In genomic region chr7:39487854-39488205, GRCm38 (mm10) we compare ENCODE assay signal across 8 mouse cellular contexts. TPM values are rescaled to one million over a fixed set of nuclear protein-coding genes. Genes with fewer than 3 reads are reported as not detected.
DNase-seq lines count a peak whose midpoint lies in the region; ATAC-seq and TF ChIP-seq lines count a peak whose summit lies in the region.

No protein-coding gene starts in this region.

- H3K36me3 ChIP-seq in lung, embryonic 14.5 days (ENCODE audit: insufficient read depth), result no peaks in the 10 kb centered on the region
- no peaks in the 10 kb centered on the region for H3K36me3 ChIP-seq in forebrain, embryonic 13.5 days (ENCODE audit: poor library complexity, severe bottlenecking)
- no peaks in the 10 kb centered on the region for H3K36me3 ChIP-seq in limb, embryonic 13.5 days
- H3K36me3 ChIP-seq in small intestine, adult 2 months (ENCODE audit: control insufficient read depth, insufficient read depth, low read length), result no peaks in the 10 kb centered on the region

- H3K9me3 ChIP-seq in lung, embryonic 14.5 days (ENCODE audit: low read depth, low read length), result no peaks in the 10 kb centered on the region
- H3K9me3 ChIP-seq in forebrain, embryonic 13.5 days (replicated peaks), result no peaks in the 10 kb centered on the region
- no peaks in the 10 kb centered on the region for H3K9me3 ChIP-seq in limb, embryonic 13.5 days

- H3K4me3 ChIP-seq in lung, embryonic 14.5 days (ENCODE audit: low read depth, low read length), result peak overlapping the region; percentile 43
- H3K4me3 ChIP-seq in forebrain, embryonic 13.5 days, result peak overlapping the region; percentile 58
- peak overlapping the region; percentile 60 for H3K4me3 ChIP-seq in limb, embryonic 13.5 days
- peak overlapping the region; percentile 58 for H3K4me3 ChIP-seq in small intestine, adult 2 months (ENCODE audit: low read depth, low read length)

- whole genome bisulfite sequencing in lung, embryonic 14.5 days, result 47% methylated on average over 9 of the region's 9 CpGs
- 47% methylated on average over 9 of the region's 9 CpGs for WGBS in forebrain, embryonic 13.5 days
- WGBS in limb, embryonic 13.5 days, result 35% methylated on average over 9 of the region's 9 CpGs
- 45% methylated on average over 9 of the region's 9 CpGs for WGBS in small intestine, adult 2 months

- peak overlapping the region; percentile 63 for H3K4me2 ChIP-seq in lung, embryonic 14.5 days
- peak overlapping the region; percentile 67 for H3K4me2 ChIP-seq in forebrain, embryonic 13.5 days
- peak overlapping the region; percentile 69 for H3K4me2 ChIP-seq in limb, embryonic 13.5 days (replicated peaks)

- no peaks in the 10 kb centered on the region for H3K27me3 ChIP-seq in lung, embryonic 14.5 days (ENCODE audit: insufficient read depth, low read length)
- H3K27me3 ChIP-seq in forebrain, embryonic 13.5 days, result no peaks in the 10 kb centered on the region
- H3K27me3 ChIP-seq in limb, embryonic 13.5 days, result no peaks in the 10 kb centered on the region
- no peaks in the 10 kb centered on the region for H3K27me3 ChIP-seq in small intestine, adult 2 months (ENCODE audit: control insufficient read depth, insufficient read depth, low read length)

- no peak for TF ChIP-seq POLR2A in small intestine, adult 2 months (IDR thresholded peaks at IDR 0.05; ENCODE audit: low read depth, low read length)

- H3K27ac ChIP-seq in lung, embryonic 14.5 days (ENCODE audit: low read depth), result no peak overlapping the region
- H3K27ac ChIP-seq in forebrain, embryonic 13.5 days, result no peak overlapping the region
- no peak overlapping the region for H3K27ac ChIP-seq in limb, embryonic 13.5 days
- no peak overlapping the region for H3K27ac ChIP-seq in small intestine, adult 2 months (ENCODE audit: insufficient read depth, low read depth, low read length)

- no peak for ATAC-seq in lung, embryonic 14.5 days (ENCODE audit: insufficient read depth)
- peak; percentile 39; the same call in 1 of the 2 replicates for ATAC-seq in forebrain, embryonic 13.5 days
- no peak for ATAC-seq in limb, embryonic 13.5 days (ENCODE audit: low FRiP score, low read depth)

- DNase-seq in lung, embryonic 14.5 days, result peak; percentile 4
- DNase-seq in lung, postnatal 14 days, result no peak
- DNase-seq in cerebellum, postnatal 25 days, result no peak
- no peak for DNase-seq in urinary bladder, postnatal 14 days (ENCODE audit: low spot score)
- DNase-seq in T-cell, adult 2 months (ENCODE audit: low spot score), result no peak

- peak overlapping the region; percentile 61 for H3K9ac ChIP-seq in lung, embryonic 14.5 days
- H3K9ac ChIP-seq in forebrain, embryonic 13.5 days, result peak overlapping the region; percentile 81
- H3K9ac ChIP-seq in limb, embryonic 13.5 days, result peak overlapping the region; percentile 80

- no peak for TF ChIP-seq CTCF in lung, embryonic 14.5 days (IDR thresholded peaks at IDR 0.05; ENCODE audit: low read depth)
- TF ChIP-seq CTCF in small intestine, adult 2 months (IDR thresholded peaks at IDR 0.05; ENCODE audit: extremely low read depth, insufficient read length, insufficient replicate concordance, low read depth, low read length), result no peak

- H3K4me1 ChIP-seq in lung, embryonic 14.5 days (ENCODE audit: insufficient read depth), result no peaks in the 10 kb centered on the region
- H3K4me1 ChIP-seq in forebrain, embryonic 13.5 days, result peaks cover 2% of the 10 kb centered on the region; the same call in 1 of the 2 replicates
- H3K4me1 ChIP-seq in limb, embryonic 13.5 days, result no peaks in the 10 kb centered on the region
- H3K4me1 ChIP-seq in small intestine, adult 2 months (ENCODE audit: control insufficient read depth, insufficient read depth, insufficient read length, low read length), result no peaks in the 10 kb centered on the region

RNA-seq across cellular contexts. Expression of gene Zfp619, which starts 29.7 kb away (rescaled TPM):
- polyA plus RNA-seq in lung, embryonic 14.5 days (2014; fragmentation: Nextera tagmentation; extraction: Ambion mirVana), result 3.0 and 4.1 TPM in 2 replicates
- polyA plus RNA-seq in forebrain, embryonic 13.5 days (2015; fragmentation: Nextera tagmentation; extraction: Ambion mirVana), result 2.7 and 3.2 TPM in 2 replicates
- 2.2 and 2.4 TPM in 2 replicates for polyA plus RNA-seq in limb, embryonic 13.5 days (2015; fragmentation: Nextera tagmentation; extraction: Ambion mirVana)
- polyA plus RNA-seq in small intestine, adult 2 months (2012; rRNA removed), result 0.03 and 0.04 TPM in 2 replicates
